Mouse (Mus musculus) splenic B cell, adult 2 months (primary cell): ENCODE data around the gene Abcb9.
A peak's percentile ranks its signal among the peaks of the same experiment; 100 is the strongest.

Experiments
- DNase-seq: peaks from one replicate; pipeline ENCODE4 v3.0.0-alpha.2; 2011; ENCODE audit warnings: low read depth, low spot score
- H3K27me3 ChIP-seq: 2 replicates; pipeline ENCODE4 v1.6.1; 2012; ENCODE audit warnings: mild to moderate bottlenecking, low read length, moderate library complexity, mixed read lengths; ENCODE audit not compliant: control insufficient read depth, poor library complexity, insufficient read depth, severe bottlenecking
- H3K36me3 ChIP-seq: 2 replicates; pipeline ENCODE4 v1.6.1; 2012; ENCODE audit warnings: mild to moderate bottlenecking, low read length, moderate library complexity, mixed read lengths; ENCODE audit not compliant: control insufficient read depth, poor library complexity, insufficient read depth, severe bottlenecking

Abcb9 gene

GRCm38 (mm10) chr5:124103552-124103951, 8.0 kb upstream of the Abcb9 start:
- no peak for DNase-seq
- H3K36me3 ChIP-seq: no peaks in the 10 kb centered on the region
- no peaks in the 10 kb centered on the region for H3K27me3 ChIP-seq

GRCm38 (mm10) chr5:124103020-124103419, 7.4 kb upstream of the Abcb9 start:
- Histone ChIP-seq H3K27me3 (no peaks in the 10 kb centered on the region), H3K36me3 (no peaks in the 10 kb centered on the region)
- no peak for DNase-seq

- no peak for DNase-seq
- H3K36me3 ChIP-seq: no peaks in the 10 kb centered on the region
- no peaks in the 10 kb centered on the region for H3K27me3 ChIP-seq
Measured at GRCm38 (mm10) chr5:124102326-124102725, 6.7 kb upstream of the Abcb9 start.

GRCm38 (mm10) chr5:124100128-124101044, 4.8 kb upstream of the Abcb9 start:
- no peaks in the 10 kb centered on the region for H3K36me3 ChIP-seq

GRCm38 (mm10) chr5:124098923-124099322, 3.3 kb upstream of the Abcb9 start:
- DNase-seq: no peak
- Histone ChIP-seq H3K27me3 (no peaks in the 10 kb centered on the region; the same call in 1 of the 2 replicates), H3K36me3 (no peaks in the 10 kb centered on the region)

More at GRCm38 (mm10) chr5:124100128-124101044, 4.8 kb upstream of the Abcb9 start:
- no peaks in the 10 kb centered on the region; the same call in 1 of the 2 replicates for H3K27me3 ChIP-seq
- no peak for DNase-seq

GRCm38 (mm10) chr5:124095077-124095581, 469 bp downstream of the Abcb9 start:
- no peaks in the 10 kb centered on the region for H3K36me3 ChIP-seq
- DNase-seq: no peak
- H3K27me3 ChIP-seq: no peaks in the 10 kb centered on the region; the same call in 1 of the 2 replicates

- no peak for DNase-seq
Measured at GRCm38 (mm10) chr5:124093852-124094604, 1.6 kb downstream of the Abcb9 start.

GRCm38 (mm10) chr5:124093120-124093794, 2.3 kb downstream of the Abcb9 start:
- no peaks in the 10 kb centered on the region for H3K36me3 ChIP-seq
- DNase-seq: no peak
- no peaks in the 10 kb centered on the region; the same call in 1 of the 2 replicates for H3K27me3 ChIP-seq

More at GRCm38 (mm10) chr5:124093852-124094604, 1.6 kb downstream of the Abcb9 start:
- no peaks in the 10 kb centered on the region for H3K36me3 ChIP-seq
- H3K27me3 ChIP-seq: no peaks in the 10 kb centered on the region; the same call in 1 of the 2 replicates

- DNase-seq: no peak
- Histone ChIP-seq H3K36me3 (no peaks in the 10 kb centered on the region), H3K27me3 (no peaks in the 10 kb centered on the region; the same call in 1 of the 2 replicates)
Measured at GRCm38 (mm10) chr5:124091951-124092406, 3.6 kb downstream of the Abcb9 start.

- no peak for DNase-seq
- H3K36me3 ChIP-seq: no peaks in the 10 kb centered on the region
Measured at GRCm38 (mm10) chr5:124089868-124090267, 5.7 kb downstream of the Abcb9 start.

GRCm38 (mm10) chr5:124086876-124087275, 8.7 kb downstream of the Abcb9 start:
- no peaks in the 10 kb centered on the region for H3K27me3 ChIP-seq
- no peaks in the 10 kb centered on the region for H3K36me3 ChIP-seq
- DNase-seq: no peak

More at GRCm38 (mm10) chr5:124089868-124090267, 5.7 kb downstream of the Abcb9 start:
- no peaks in the 10 kb centered on the region for H3K27me3 ChIP-seq

GRCm38 (mm10) chr5:124085513-124085912, 10.1 kb downstream of the Abcb9 start:
- DNase-seq: no peak
- no peaks in the 10 kb centered on the region for H3K27me3 ChIP-seq
- H3K36me3 ChIP-seq: no peaks in the 10 kb centered on the region

GRCm38 (mm10) chr5:124084588-124085173, 10.9 kb downstream of the Abcb9 start:
- no peaks in the 10 kb centered on the region for H3K27me3 ChIP-seq
- peak; percentile 93 for DNase-seq
- no peaks in the 10 kb centered on the region for H3K36me3 ChIP-seq
